11 mouse cellular contexts compared by ENCODE assay signal in the genomic region with DNA sequence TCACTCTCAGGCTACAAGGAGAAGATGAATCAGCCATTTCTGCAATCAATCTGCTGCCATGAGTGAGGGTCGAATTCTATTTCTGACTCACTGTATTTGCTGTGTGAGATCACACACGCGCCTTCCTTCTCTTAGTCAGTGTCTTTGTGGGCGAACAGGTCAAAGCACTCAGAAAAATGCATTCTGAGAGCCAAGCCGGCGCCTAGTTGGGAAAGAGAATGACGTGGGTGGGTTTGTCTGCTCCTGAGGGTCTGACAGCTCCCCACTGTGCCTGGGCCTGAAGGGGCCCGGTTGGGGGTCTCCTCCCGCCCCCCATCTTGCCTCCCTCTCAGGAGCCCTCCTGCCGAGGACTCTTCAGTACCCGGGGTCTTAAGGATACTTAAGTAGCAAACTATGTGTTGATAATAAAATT.
DNase-seq lines count a peak whose midpoint lies in the region; ATAC-seq and TF ChIP-seq lines count a peak whose summit lies in the region.
"Had no signal": no experiment of that assay in that cellular context is flagged by ENCODE, and none has a peak within 500 bp of the region (broad histone marks: within the 10 kb centered on the region; RNA-seq: fewer than 3 reads in every experiment).

No protein-coding gene starts in this region.

- H3K27ac ChIP-seq in lung, embryonic 14.5 days (ENCODE audit: low read depth): peak overlapping the region; percentile 71; the same call in 1 of the 2 replicates
- H3K27ac ChIP-seq in forebrain, embryonic 12.5 days: peak overlapping the region; percentile 73
- H3K27ac ChIP-seq in midbrain, embryonic 12.5 days (replicated peaks): peak overlapping the region; percentile 46; the same call in 1 of the 2 replicates
- H3K27ac ChIP-seq: layer of hippocampus, adult 2 months had no signal

- no peaks in the 10 kb centered on the region for H3K36me3 ChIP-seq in lung, embryonic 14.5 days (ENCODE audit: insufficient read depth)
- H3K36me3 ChIP-seq in forebrain, embryonic 12.5 days (replicated peaks): no peaks in the 10 kb centered on the region
- H3K36me3 ChIP-seq in midbrain, embryonic 12.5 days: no peaks in the 10 kb centered on the region

- no peak for TF ChIP-seq CTCF in lung, embryonic 14.5 days (IDR thresholded peaks at IDR 0.05; ENCODE audit: low read depth)
- TF ChIP-seq CTCF in lung, adult 2 months (IDR thresholded peaks at IDR 0.05; ENCODE audit: insufficient read depth, low read length): no peak

- no peak for TF ChIP-seq POLR2A in lung, adult 2 months (IDR thresholded peaks at IDR 0.05; ENCODE audit: borderline replicate concordance, extremely low read depth, low read depth, low read length)

- peak overlapping the region; percentile 40 for H3K4me2 ChIP-seq in lung, embryonic 14.5 days
- H3K4me2 ChIP-seq in forebrain, embryonic 12.5 days: no peak overlapping the region
- H3K4me2 ChIP-seq in midbrain, embryonic 12.5 days (replicated peaks): no peak overlapping the region; the same call in 1 of the 2 replicates

- 6% methylated on average over 11 of the region's 11 CpGs for WGBS in lung, embryonic 14.5 days
- 19% methylated on average over 11 of the region's 11 CpGs for WGBS in lung, adult 2 months
- 18% methylated on average over 11 of the region's 11 CpGs for WGBS in forebrain, embryonic 12.5 days
- WGBS in midbrain, embryonic 12.5 days: 15% methylated on average over 11 of the region's 11 CpGs

- no peaks in the 10 kb centered on the region for H3K9me3 ChIP-seq in lung, embryonic 14.5 days (ENCODE audit: low read depth, low read length)
- no peaks in the 10 kb centered on the region for H3K9me3 ChIP-seq in forebrain, embryonic 12.5 days
- H3K9me3 ChIP-seq in midbrain, embryonic 12.5 days: no peaks in the 10 kb centered on the region

- peak; percentile 24 to 79 for DNase-seq in adrenal gland, adult (ENCODE audit: inconsistent age in 2 of 2, low spot score in 1 of 2)
- no peak for DNase-seq in adrenal gland, postnatal 4 days (ENCODE audit: low spot score in 2 of 2)
- peak; percentile 54 for DNase-seq in lung, embryonic 14.5 days
- no peak for DNase-seq in lung, adult 2 months
- DNase-seq in cerebellum, adult 18-20 months: no peak
- DNase-seq in layer of hippocampus, adult 9-10 months (ENCODE audit: low spot score): no peak
- DNase-seq: cerebellum, adult 9-11 months; liver had no signal

- peaks cover 8% of the 10 kb centered on the region; the same call in 1 of the 2 replicates for H3K4me1 ChIP-seq in lung, embryonic 14.5 days (ENCODE audit: insufficient read depth)
- no peaks in the 10 kb centered on the region; the same call in 1 of the 2 replicates for H3K4me1 ChIP-seq in lung, adult 2 months (ENCODE audit: control insufficient read depth, insufficient read depth, low read length)
- peaks cover 35% of the 10 kb centered on the region for H3K4me1 ChIP-seq in forebrain, embryonic 12.5 days
- H3K4me1 ChIP-seq in midbrain, embryonic 12.5 days: peaks cover 40% of the 10 kb centered on the region

- ATAC-seq in lung, embryonic 14.5 days (ENCODE audit: insufficient read depth): no peak
- ATAC-seq in forebrain, embryonic 12.5 days (ENCODE audit: low FRiP score): no peak
- ATAC-seq in midbrain, embryonic 12.5 days (ENCODE audit: low FRiP score, low read depth): no peak

- no peaks in the 10 kb centered on the region for H3K27me3 ChIP-seq in lung, embryonic 14.5 days (ENCODE audit: insufficient read depth, low read length)
- peaks cover 21% of the 10 kb centered on the region for H3K27me3 ChIP-seq in forebrain, embryonic 12.5 days
- peaks cover 17% of the 10 kb centered on the region for H3K27me3 ChIP-seq in midbrain, embryonic 12.5 days

- peak overlapping the region; percentile 30; the same call in 1 of the 2 replicates for H3K9ac ChIP-seq in lung, embryonic 14.5 days
- H3K9ac ChIP-seq in forebrain, embryonic 12.5 days: peak overlapping the region; percentile 21; the same call in 1 of the 2 replicates
- H3K9ac ChIP-seq in midbrain, embryonic 12.5 days (replicated peaks): 0 out of 2 replicates have a peak overlapping the region, but pooled peaks have one; percentile 15

- H3K4me3 ChIP-seq in lung, embryonic 14.5 days (ENCODE audit: low read depth, low read length): no peak overlapping the region
- no peak overlapping the region for H3K4me3 ChIP-seq in lung, adult 2 months (replicated peaks; ENCODE audit: extremely low read depth, low read depth, low read length)
- H3K4me3 ChIP-seq in forebrain, embryonic 12.5 days (replicated peaks): no peak overlapping the region
- no peak overlapping the region for H3K4me3 ChIP-seq in midbrain, embryonic 12.5 days
- H3K4me3 ChIP-seq: layer of hippocampus, adult 2 months had no signal

Comparison
In these comparisons a context has a peak if more than half of its experiments do, and no peak if none do; other contexts are left out.
1. DNase-seq: peak in adrenal gland, adult (2 of 2) and lung, embryonic 14.5 days (single experiment); none in adrenal gland, postnatal 4 days (0 of 2), lung, adult 2 months (single experiment), cerebellum, adult 18-20 months (0 of 2) and layer of hippocampus, adult 9-10 months (single experiment).
2. Peak in every context shown above with its lines, with median percentiles within 50 percentile points of each other: H3K27ac ChIP-seq and H3K9ac ChIP-seq.